In the genomic region with DNA sequence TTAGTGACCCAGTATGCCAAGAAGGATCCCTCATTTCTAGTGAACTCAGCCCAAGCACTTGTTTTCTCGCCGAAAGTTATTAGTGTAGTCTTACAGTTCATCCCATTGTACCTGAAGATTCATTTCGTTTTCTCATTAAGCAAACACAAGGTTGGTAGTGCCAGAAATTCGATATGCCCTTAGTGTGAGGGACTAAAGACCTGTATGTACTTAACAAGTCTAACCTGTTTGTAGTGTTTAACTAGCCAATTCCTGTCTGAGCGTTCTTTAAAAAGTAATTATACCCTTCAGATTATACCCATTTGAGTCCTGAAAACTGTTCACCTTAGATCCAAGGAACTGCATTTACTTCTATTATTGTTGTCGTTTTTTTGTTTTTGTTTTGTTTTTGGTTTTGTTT, we compare ENCODE assay signal across 16 mouse cellular contexts.
DNase-seq lines count a peak whose midpoint lies in the region; ATAC-seq and TF ChIP-seq lines count a peak whose summit lies in the region.
"Had no signal": no experiment of that assay in that cellular context is flagged by ENCODE, and none has a peak within 500 bp of the region (broad histone marks: within the 10 kb centered on the region; RNA-seq: fewer than 3 reads in every experiment).

No protein-coding gene starts in this region.

- no peak for TF ChIP-seq CTCF in gastrocnemius, adult 2 months (IDR thresholded peaks at IDR 0.05)

- H3K9me3 ChIP-seq in hindbrain, embryonic 10.5 days: no peaks in the 10 kb centered on the region
- H3K9me3 ChIP-seq in hindbrain, embryonic 12.5 days (replicated peaks): no peaks in the 10 kb centered on the region
- no peaks in the 10 kb centered on the region for H3K9me3 ChIP-seq in embryonic facial prominence, embryonic 10.5 days
- H3K9me3 ChIP-seq in liver, embryonic 13.5 days (replicated peaks): no peaks in the 10 kb centered on the region
- H3K9me3 ChIP-seq: hindbrain, embryonic 13.5 days; intestine, embryonic 15.5 days had no signal

- H3K27me3 ChIP-seq in hindbrain, embryonic 10.5 days (ENCODE audit: insufficient read depth, poor library complexity, severe bottlenecking): no peaks in the 10 kb centered on the region
- H3K27me3 ChIP-seq in hindbrain, embryonic 12.5 days: no peaks in the 10 kb centered on the region
- no peaks in the 10 kb centered on the region for H3K27me3 ChIP-seq in embryonic facial prominence, embryonic 10.5 days (replicated peaks; ENCODE audit: low read depth, poor library complexity, severe bottlenecking)
- no peaks in the 10 kb centered on the region for H3K27me3 ChIP-seq in liver, embryonic 13.5 days
- H3K27me3 ChIP-seq: hindbrain, embryonic 13.5 days; intestine, embryonic 15.5 days had no signal

- 0 out of 2 replicates have a peak overlapping the region, but pooled peaks have one; percentile 24 for H3K27ac ChIP-seq in gastrocnemius, adult 2 months
- peak overlapping the region; percentile 29; the same call in 1 of the 2 replicates for H3K27ac ChIP-seq in hindbrain, embryonic 10.5 days
- no peak overlapping the region for H3K27ac ChIP-seq in hindbrain, embryonic 12.5 days
- peak overlapping the region; percentile 57 for H3K27ac ChIP-seq in embryonic facial prominence, embryonic 10.5 days (replicated peaks)
- peak overlapping the region; percentile 64 for H3K27ac ChIP-seq in liver, embryonic 13.5 days
- H3K27ac ChIP-seq: hindbrain, embryonic 13.5 days; intestine, embryonic 15.5 days had no signal

- no peak for DNase-seq in gastrocnemius, adult 2 months
- no peak for DNase-seq in gastrocnemius, adult 8-10 months (ENCODE audit: low spot score in 2 of 2)
- no peak for DNase-seq in hindbrain, embryonic 10.5 days (ENCODE audit: low spot score)
- no peak for DNase-seq in embryonic facial prominence, embryonic 10.5 days (ENCODE audit: low spot score)
- DNase-seq in liver, embryonic 13.5 days: no peak
- DNase-seq in retina, embryonic 14.5 days (ENCODE audit: low spot score): no peak
- DNase-seq in cerebellum, adult 11 months: no peak
- DNase-seq: adrenal gland, postnatal 10 days; cerebellum, adult 9-11 months; embryo, embryonic 11 days; kidney, postnatal 10 days; layer of hippocampus, adult 9-11 months had no signal

- intact Hi-C loops in gastrocnemius, adult 2 months (cut with DNase I): no loop called here

- no peak overlapping the region for H3K4me2 ChIP-seq in hindbrain, embryonic 12.5 days (replicated peaks)
- H3K4me2 ChIP-seq in liver, embryonic 13.5 days: no peak overlapping the region
- H3K4me2 ChIP-seq: hindbrain, embryonic 13.5 days; intestine, embryonic 15.5 days; midbrain, embryonic 11.5 days had no signal

- 88% methylated on average over 6 of the region's 6 CpGs for WGBS in hindbrain, embryonic 10.5 days
- 87% methylated on average over 6 of the region's 6 CpGs for WGBS in hindbrain, embryonic 12.5 days
- WGBS in embryonic facial prominence, embryonic 10.5 days: 72% methylated on average over 6 of the region's 6 CpGs
- 72% methylated on average over 6 of the region's 6 CpGs for WGBS in liver, embryonic 13.5 days (ENCODE audit: insufficient replicate concordance)

- ATAC-seq in hindbrain, embryonic 12.5 days (ENCODE audit: low FRiP score): no peak
- ATAC-seq in liver, embryonic 13.5 days (ENCODE audit: low read depth): no peak

- 0 out of 2 replicates have a peak, but pooled peaks cover 3% of the 10 kb centered on the region for H3K4me1 ChIP-seq in hindbrain, embryonic 10.5 days (replicated peaks)
- H3K4me1 ChIP-seq in hindbrain, embryonic 12.5 days: no peaks in the 10 kb centered on the region
- peaks cover 14% of the 10 kb centered on the region for H3K4me1 ChIP-seq in embryonic facial prominence, embryonic 10.5 days
- peaks cover 77% of the 10 kb centered on the region for H3K4me1 ChIP-seq in liver, embryonic 13.5 days (replicated peaks)
- H3K4me1 ChIP-seq: hindbrain, embryonic 13.5 days; intestine, embryonic 15.5 days had no signal

- peaks cover 44% of the 10 kb centered on the region for H3K36me3 ChIP-seq in hindbrain, embryonic 10.5 days
- 0 out of 2 replicates have a peak, but pooled peaks cover 3% of the 10 kb centered on the region for H3K36me3 ChIP-seq in hindbrain, embryonic 12.5 days
- H3K36me3 ChIP-seq in embryonic facial prominence, embryonic 10.5 days (replicated peaks): peaks cover 50% of the 10 kb centered on the region
- peaks cover under 1% of the 10 kb centered on the region for H3K36me3 ChIP-seq in liver, embryonic 13.5 days

- no peak overlapping the region for H3K4me3 ChIP-seq in gastrocnemius, adult 2 months
- H3K4me3 ChIP-seq in hindbrain, embryonic 10.5 days: no peak overlapping the region
- H3K4me3 ChIP-seq in hindbrain, embryonic 12.5 days: no peak overlapping the region
- no peak overlapping the region for H3K4me3 ChIP-seq in embryonic facial prominence, embryonic 10.5 days
- H3K4me3 ChIP-seq in liver, embryonic 13.5 days (replicated peaks): no peak overlapping the region
- H3K4me3 ChIP-seq: hindbrain, embryonic 13.5 days; intestine, embryonic 15.5 days had no signal

- H3K9ac ChIP-seq in hindbrain, embryonic 12.5 days: no peak overlapping the region
- peak overlapping the region; percentile 69; the same call in 1 of the 2 replicates for H3K9ac ChIP-seq in liver, embryonic 13.5 days
- H3K9ac ChIP-seq: hindbrain, embryonic 13.5 days; intestine, embryonic 15.5 days had no signal
